Mouse (Mus musculus) heart, postnatal 0 days (tissue): ENCODE results near the gene Plin5. TPM values are rescaled to one million over a fixed set of nuclear protein-coding genes. Genes with fewer than 3 reads are reported as not detected.
A peak's percentile ranks its signal among the peaks of the same experiment; 100 is the strongest.
"Not testable (repeated sequence)": the region's sequence is repeated elsewhere in the genome, so short reads cannot be mapped to it uniquely, and the experiment has no call there.

ENCODE experiments used
- ATAC-seq: fragments of 200-750 bp; cut with Nextera tagmentation; 2 replicates; pipeline ENCODE4 v1.8.0; 2017; ENCODE audit warnings: low read depth, moderate number of reproducible peaks, moderate library complexity; ENCODE audit not compliant: insufficient read depth
- DNase-seq: peaks from one replicate; pipeline ENCODE4 v3.0.0-alpha.2; 2016; ENCODE audit warnings: low spot score
- H3K27ac ChIP-seq: fragments of 300-500 bp; sonication (generic); 2 replicates; pipeline ENCODE4 v1.5.1; 2014; ENCODE audit warnings: low read depth, mild to moderate bottlenecking
- H3K27me3 ChIP-seq: fragments of 300-500 bp; sonication (generic); 2 replicates; pipeline ENCODE4 v1.6.1; 2014; ENCODE audit warnings: low read length, mixed read lengths; ENCODE audit not compliant: control insufficient read depth, insufficient read depth
- H3K36me3 ChIP-seq: fragments of 300-500 bp; sonication (generic); replicated peaks from 2 replicates; pipeline ENCODE4 v1.6.1; 2014; ENCODE audit warnings: low read length, mixed read lengths; ENCODE audit not compliant: control insufficient read depth, insufficient read depth
- H3K4me1 ChIP-seq: fragments of 300-500 bp; sonication (generic); 2 replicates; pipeline ENCODE4 v1.6.1; 2014; ENCODE audit warnings: antibody characterized with exemption; ENCODE audit not compliant: control insufficient read depth, insufficient read depth
- H3K4me2 ChIP-seq: fragments of 300-500 bp; sonication (generic); 2 replicates; pipeline ENCODE4 v1.6.1; 2014; ENCODE audit warnings: low read depth, mild to moderate bottlenecking, low read length, moderate library complexity
- H3K4me3 ChIP-seq: fragments of 300-500 bp; sonication (generic); 2 replicates; pipeline ENCODE4 v1.5.1; 2014; ENCODE audit warnings: low read depth, low read length
- H3K9ac ChIP-seq: fragments of 300-500 bp; sonication (generic); replicated peaks from 2 replicates; pipeline ENCODE4 v1.6.1; 2014; ENCODE audit warnings: low read depth, low read length, mixed read lengths
- H3K9me3 ChIP-seq: fragments of 300-500 bp; sonication (generic); replicated peaks from 2 replicates; pipeline ENCODE4 v1.6.1; 2016; ENCODE audit warnings: low read length; ENCODE audit not compliant: control insufficient read depth
- CTCF ChIP-seq: IDR thresholded peaks from 2 replicates; pipeline ENCODE4 v1.5.1; 2016; ENCODE audit warnings: antibody characterized with exemption, control low read depth, low read depth
- EP300 ChIP-seq: IDR thresholded peaks from 2 replicates; pipeline ENCODE4 v1.6.1; 2016; ENCODE audit warnings: antibody characterized with exemption, low read depth
- WGBS: fragments of 180-500 bp; shearing (Covaris S2); extraction: QIAGEN DNeasy Blood & Tissue Kit; methylation state at CpG from one replicate; pipeline ENCODE4 v1.1.7; 2014; 5-methylcytosine and 5-hydroxymethylcytosine counted together
- polyA plus RNA-seq: library from polyadenylated mRNA; unstranded; fragments of >200 nt; fragmentation: Nextera tagmentation; extraction: Ambion mirVana; gene quantifications from 2 replicates; pipeline ENCODE4 v1.2.1, GENCODE M21; 2015
- total RNA-seq: library from RNA; depleted of rRNA; stranded (reverse); fragments of >200 nt; gene quantifications from 2 replicates; pipeline ENCODE4 v1.2.3, GENCODE M21; 2014; ENCODE audit warnings: low replicate concordance

Plin5 gene
- total and polyA plus RNA-seq, 2 experiments from 2014 or later: 55.7 to 58.8 TPM

DNA sequence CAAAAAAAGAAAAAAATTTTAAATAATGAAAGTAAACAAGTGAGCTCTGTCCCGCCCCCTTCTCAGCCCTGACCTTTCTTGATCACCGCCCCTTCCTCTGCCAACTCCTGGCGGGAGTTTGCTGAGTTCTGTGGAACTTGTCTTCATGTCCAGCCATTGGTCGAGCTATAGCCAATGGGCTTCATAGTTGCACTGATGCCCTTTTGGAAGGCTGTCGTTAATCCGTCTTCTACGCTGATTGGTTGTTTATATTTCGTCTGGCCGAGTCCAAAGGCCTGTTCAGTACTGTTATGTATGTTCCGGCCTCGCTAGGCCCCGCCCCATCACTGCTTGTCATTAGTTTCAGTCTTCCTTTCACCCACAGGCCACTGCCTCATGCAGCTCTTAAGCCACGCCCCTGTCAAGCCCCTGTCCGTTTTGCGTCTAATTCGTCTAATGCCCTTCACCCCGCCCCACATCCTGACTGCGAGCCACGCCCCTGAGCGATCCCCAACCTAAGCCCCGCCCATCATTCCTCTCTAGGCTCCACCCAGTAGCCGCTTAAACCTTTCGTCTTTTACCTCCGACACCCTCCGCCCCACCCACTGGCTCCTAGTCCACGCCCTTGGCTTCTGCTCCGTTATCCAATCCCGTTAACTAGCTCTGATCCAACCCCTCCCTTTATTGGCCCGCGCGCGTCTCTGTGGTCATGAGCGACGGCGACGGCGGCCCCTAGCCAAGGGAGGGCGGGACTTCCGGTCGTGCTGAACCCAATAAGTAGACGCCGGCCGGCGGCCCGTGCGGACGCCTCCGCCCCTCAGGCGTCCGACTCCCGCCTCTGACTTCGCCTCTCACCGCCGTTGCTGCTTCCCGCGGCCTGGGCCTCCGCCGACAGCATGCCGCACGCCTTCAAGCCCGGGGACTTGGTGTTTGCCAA, 38.3 kb downstream of the Plin5 start, which contains the start of gene Hdgfl2:
Hdgfl2 (plus strand) TSS at position 755 of the 916 bp plus-strand sequence.
- Histone ChIP-seq H3K4me3 (peak within 1 kb of the TSS; percentile 88), H3K36me3 (peaks cover 17% of the 10 kb centered on the region; the same call in 1 of the 2 replicates), H3K4me1 (peaks cover 18% of the 10 kb centered on the region), H3K9me3 (no peaks in the 10 kb centered on the region), H3K27ac (peak within 1 kb of the TSS; percentile 79), H3K9ac (peak within 1 kb of the TSS; percentile 91), H3K27me3 (no peaks in the 10 kb centered on the region), H3K4me2 (peak within 1 kb of the TSS; percentile 96)
- ATAC-seq (peak; percentile 90), DNase-seq (peak; percentile 100)
- under 1% methylated on average over 61 of the region's 61 CpGs for WGBS
- no peak for TF ChIP-seq CTCF
- TF ChIP-seq EP300: 0 out of 2 replicates have a peak, but pooled peaks have one; percentile 64

DNA sequence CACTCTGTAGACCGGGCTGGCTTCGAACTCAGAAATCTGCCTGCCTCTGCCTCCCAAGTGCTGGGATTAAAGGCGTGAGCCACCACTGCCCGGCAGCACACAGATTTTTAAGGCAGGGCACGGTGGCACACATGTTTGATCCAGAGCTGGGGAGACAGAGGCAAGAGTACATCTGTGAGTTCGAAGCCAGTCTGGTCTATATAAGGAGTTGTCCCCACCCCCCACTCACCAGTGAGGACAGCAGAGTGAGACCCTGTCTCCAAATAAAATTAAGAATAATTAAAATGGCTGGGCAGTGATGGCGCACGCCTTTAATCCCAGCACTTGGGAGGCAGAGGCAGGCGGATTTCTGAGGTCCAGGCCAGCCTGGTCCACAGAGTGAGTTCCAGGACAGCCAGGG, 39.0 kb downstream of the Plin5 start:
- Histone ChIP-seq H3K4me1 (peaks cover 21% of the 10 kb centered on the region), H3K4me3 (peak overlapping the region; percentile 30), H3K4me2 (peak overlapping the region; percentile 45), H3K27ac (peak overlapping the region; percentile 79), H3K36me3 (peaks cover 14% of the 10 kb centered on the region; the same call in 1 of the 2 replicates)
- not testable (repeated sequence) for H3K27me3 ChIP-seq, ATAC-seq, DNase-seq, H3K9ac ChIP-seq, H3K9me3 ChIP-seq
- WGBS: 64% methylated on average over 9 of the region's 9 CpGs

DNA sequence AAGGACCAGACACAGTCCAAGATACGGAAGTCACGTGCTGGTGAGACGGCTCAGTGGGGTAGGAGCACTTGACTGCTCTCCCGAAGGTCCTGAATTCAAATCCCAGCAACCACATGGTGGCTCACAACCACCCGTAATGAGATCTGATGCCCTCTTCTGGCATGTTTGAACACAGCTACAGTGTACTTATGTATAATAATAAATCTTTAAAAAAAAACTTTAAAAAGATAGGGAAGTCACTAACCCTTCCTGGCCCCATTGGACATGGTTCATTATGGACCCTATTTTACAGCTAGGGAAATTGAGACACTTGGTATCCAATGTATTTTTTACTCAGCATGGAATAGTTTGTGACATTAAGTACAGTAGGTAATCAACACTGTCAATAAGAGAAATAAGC, 39.9 kb downstream of the Plin5 start:
- peaks cover 16% of the 10 kb centered on the region for H3K36me3 ChIP-seq
- DNase-seq (no peak), ATAC-seq (no peak)
- no peak overlapping the region for H3K27ac ChIP-seq
- TF ChIP-seq CTCF (no peak), EP300 (no peak)
- no peak overlapping the region for H3K4me2 ChIP-seq
- no peak overlapping the region for H3K4me3 ChIP-seq
- H3K27me3 ChIP-seq: no peaks in the 10 kb centered on the region
- no peaks in the 10 kb centered on the region for H3K9me3 ChIP-seq
- peaks cover 21% of the 10 kb centered on the region for H3K4me1 ChIP-seq
- H3K9ac ChIP-seq: no peak overlapping the region
- 81% methylated on average over 5 of the region's 5 CpGs for WGBS

DNA sequence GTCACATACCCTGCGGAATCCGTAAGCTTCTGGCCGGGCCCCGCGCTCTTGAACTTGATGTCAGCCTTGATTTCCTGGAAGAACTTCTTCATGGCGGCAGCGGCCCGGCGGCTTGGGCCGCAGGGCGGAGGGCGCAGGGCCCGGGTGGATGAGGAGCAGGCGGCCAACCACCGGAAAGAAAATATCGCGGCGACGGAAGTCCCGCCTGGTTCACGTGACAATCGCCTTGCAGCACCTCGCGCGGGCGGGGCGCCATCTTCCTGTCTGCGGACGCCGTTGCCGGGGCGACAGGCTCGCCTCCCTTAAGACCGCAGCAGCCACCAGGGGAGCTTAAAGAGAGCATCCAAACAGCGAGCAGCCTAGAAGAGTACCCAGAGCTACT, 42.6 kb downstream of the Plin5 start, which contains the start of gene Ubxn6:
Ubxn6 (minus strand) TSS at position 202 of the 382 bp plus-strand sequence.
- Histone ChIP-seq H3K27ac (peak within 1 kb of the TSS; percentile 99), H3K4me3 (peak within 1 kb of the TSS; percentile 86), H3K27me3 (no peaks in the 10 kb centered on the region), H3K9ac (peak within 1 kb of the TSS; percentile 73), H3K9me3 (no peaks in the 10 kb centered on the region), H3K4me2 (peak within 1 kb of the TSS; percentile 75), H3K4me1 (peaks cover 5% of the 10 kb centered on the region; the same call in 1 of the 2 replicates), H3K36me3 (peaks cover 37% of the 10 kb centered on the region)
- TF ChIP-seq CTCF: peak; percentile 33; the same call in 1 of the 2 replicates
- TF ChIP-seq EP300: peak; percentile 77
- under 1% methylated on average over 35 of the region's 35 CpGs for WGBS
- ATAC-seq: peak; percentile 43
- peak; percentile 98 for DNase-seq

DNA sequence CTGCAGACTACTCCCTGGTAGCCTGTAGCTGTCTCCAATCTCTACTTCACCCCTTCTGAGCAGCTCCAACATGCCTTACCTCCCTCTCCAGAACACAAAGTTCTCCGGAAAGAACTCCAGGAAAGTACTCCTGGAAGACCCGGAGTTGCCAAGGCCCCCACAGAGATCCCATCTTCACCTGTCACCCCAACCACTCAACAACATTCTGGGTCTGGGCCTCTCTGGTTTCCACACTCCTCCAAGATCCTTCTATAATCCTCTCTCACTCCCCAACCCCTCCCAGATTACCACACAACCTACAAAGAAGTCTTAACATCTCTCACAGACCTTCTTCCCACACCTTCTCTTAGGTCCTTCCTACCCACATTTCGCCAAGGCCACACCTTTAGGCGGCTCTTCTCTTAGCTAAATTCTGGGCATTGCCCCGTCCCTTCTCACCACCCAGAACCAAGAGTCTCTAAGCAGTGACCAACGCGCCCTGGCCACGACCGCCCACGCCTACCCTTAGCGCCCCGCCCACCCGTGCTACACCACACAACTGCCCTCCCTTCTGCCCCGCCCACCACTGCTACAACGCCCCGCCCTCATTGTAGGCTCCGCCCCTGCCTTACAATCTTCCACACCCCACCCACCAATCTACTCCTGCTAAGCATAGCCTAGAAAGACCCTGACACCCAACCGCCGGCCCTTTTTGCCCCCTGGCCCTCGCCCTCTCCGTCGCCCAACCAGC, 43.1 kb downstream of the Plin5 start:
- TF ChIP-seq CTCF: no peak
- no peak for TF ChIP-seq EP300
- H3K36me3 ChIP-seq: peaks cover 43% of the 10 kb centered on the region
- H3K27ac ChIP-seq: peak overlapping the region; percentile 99
- no peaks in the 10 kb centered on the region for H3K27me3 ChIP-seq
- H3K9ac ChIP-seq: peak overlapping the region; percentile 73
- 7% methylated on average over 22 of the region's 22 CpGs for WGBS
- H3K4me1 ChIP-seq: peaks cover 5% of the 10 kb centered on the region; the same call in 1 of the 2 replicates
- DNase-seq: peak; percentile 84
- no peaks in the 10 kb centered on the region for H3K9me3 ChIP-seq
- H3K4me2 ChIP-seq: peak overlapping the region; percentile 75
- H3K4me3 ChIP-seq: peak overlapping the region; percentile 86
- peak; percentile 31 for ATAC-seq
